Mouse (Mus musculus) T-helper 2 cell (primary cell): ENCODE data around the gene Spast.

Experiments
- in situ Hi-C: fragments of 300-600 bp; cut with MboI, MseI; formaldehyde crosslinking; loops from one replicate; pipeline ENCODE4 v1.15.1; 2025; ENCODE audit warnings: high pct_unique_total_duplicates

The Spast gene

GRCm38 (mm10) chr17:74338937-74339804 is at the start of gene Spast:
Spast (plus strand) TSS chr17:74338987.
- in situ Hi-C loops = no loop called here

DNA sequence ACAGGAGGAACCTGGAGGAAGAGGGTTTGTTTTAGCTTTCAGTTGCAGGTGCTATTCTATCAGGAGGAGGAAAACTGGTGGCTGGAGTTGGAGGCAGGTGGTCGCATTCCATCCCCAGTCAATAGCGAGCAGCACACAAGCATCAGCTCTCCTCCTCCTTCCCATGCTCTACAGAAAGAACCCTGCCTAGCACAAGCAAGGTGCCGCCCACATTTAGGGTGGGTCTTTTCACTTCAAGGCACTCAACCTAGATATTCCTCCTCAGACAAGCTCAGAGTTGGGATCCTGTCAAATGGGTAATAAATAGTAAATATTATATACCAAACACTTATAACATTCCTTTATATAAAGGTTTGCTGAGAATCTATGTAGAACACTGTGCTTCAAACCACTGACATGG is 48.6 kb upstream of the Spast start:
- in situ Hi-C loops = loop anchor here (25.0 kb wide), 1 partner anchor 1272 kb away; the partner anchor contains the start of gene Fam98a

- in situ Hi-C loops = loop anchor here (25.0 kb wide), 1 partner anchor 1271 kb away; the partner anchor contains the start of gene Fam98a
These were observed 47.9 kb upstream of the Spast start for GRCm38 (mm10) chr17:74290869-74291268.

GRCm38 (mm10) chr17:74291640-74292361 is 47.0 kb upstream of the Spast start:
- in situ Hi-C loops = loop anchor here (25.0 kb wide), 1 partner anchor 1270 kb away; the partner anchor contains the start of gene Fam98a

- in situ Hi-C loops = loop anchor here (25.0 kb wide), 1 partner anchor 1268 kb away; the partner anchor contains the start of gene Fam98a
These were observed 44.9 kb upstream of the Spast start for GRCm38 (mm10) chr17:74293687-74294425.

DNA sequence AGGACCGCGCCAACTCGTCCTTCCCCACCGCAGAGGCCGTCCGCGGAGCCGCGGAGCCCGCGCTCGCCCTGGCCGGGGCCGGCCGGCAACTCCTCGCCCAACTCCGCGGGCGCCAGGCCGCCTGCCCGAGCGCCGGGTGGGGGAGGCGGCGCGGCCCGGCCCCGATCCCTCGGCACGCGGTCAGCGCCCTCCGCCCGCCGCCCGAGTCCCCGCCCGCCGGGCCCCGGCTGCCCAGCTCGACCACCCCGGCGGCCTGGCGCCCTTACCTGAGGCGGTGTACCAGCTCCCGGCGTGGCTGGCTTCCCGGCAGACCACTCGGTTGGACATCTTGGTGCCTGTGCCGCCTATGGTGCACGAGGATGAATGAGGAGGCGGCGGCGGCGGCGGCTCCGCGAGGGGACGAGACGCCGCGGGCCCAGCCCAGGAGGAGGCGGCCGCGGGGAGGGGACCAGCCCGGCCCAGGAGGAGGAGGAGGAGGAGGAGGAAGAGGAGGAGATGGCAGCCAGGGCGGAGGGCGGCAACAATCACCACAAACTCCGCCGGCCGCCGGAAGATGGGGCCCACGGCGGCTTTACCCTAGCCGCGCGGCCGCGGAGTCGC is 44.3 kb upstream of the Spast start:
- in situ Hi-C loops = loop anchor here (25.0 kb wide), 1 partner anchor 1268 kb away; the partner anchor contains the start of gene Fam98a

GRCm38 (mm10) chr17:74295026-74295970 is 43.5 kb upstream of the Spast start, which contains the start of gene Memo1:
Memo1 (minus strand) TSS chr17:74295521.
- in situ Hi-C loops = loop anchor here (25.0 kb wide), 1 partner anchor 1267 kb away; the partner anchor contains the start of gene Fam98a

DNA sequence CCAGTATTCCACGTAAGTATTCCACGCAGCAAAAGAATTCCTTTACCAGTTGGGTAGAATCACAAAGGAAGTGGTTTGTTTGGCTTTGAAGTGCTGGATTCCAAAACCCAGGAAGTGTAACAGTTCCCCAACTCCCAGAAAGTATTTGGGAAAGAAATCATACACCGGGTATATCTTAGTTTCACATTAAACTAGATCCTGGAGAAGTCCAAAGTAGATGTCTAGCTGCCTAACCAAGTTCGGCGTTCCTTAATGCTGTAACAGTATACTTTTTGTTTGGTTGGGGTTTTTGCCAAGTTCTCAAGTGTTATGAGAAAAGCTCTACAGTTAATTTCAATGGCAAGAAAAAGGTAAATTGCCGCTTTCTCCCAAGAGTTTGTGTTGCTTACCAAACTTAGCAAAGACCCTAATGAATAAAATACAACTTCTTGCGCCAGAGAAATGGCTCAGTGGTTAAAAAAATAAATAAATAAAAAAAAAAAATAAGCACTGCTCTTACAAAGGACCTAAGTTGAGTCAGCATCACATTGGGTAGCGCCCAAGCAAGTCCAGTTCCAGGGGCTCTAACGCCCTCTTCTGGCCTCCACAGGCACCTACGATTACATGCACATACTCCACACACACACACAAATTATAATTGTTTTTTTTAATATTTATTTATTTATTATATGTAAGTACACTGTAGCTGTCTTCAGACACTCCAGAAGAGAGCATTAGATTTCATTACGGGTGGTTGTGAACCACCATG is 42.5 kb upstream of the Spast start:
- in situ Hi-C loops = loop anchor here (25.0 kb wide), 1 partner anchor 1266 kb away; the partner anchor contains the start of gene Fam98a

GRCm38 (mm10) chr17:74296991-74297390 is 41.8 kb upstream of the Spast start:
- in situ Hi-C loops = loop anchor here (25.0 kb wide), 1 partner anchor 1265 kb away; the partner anchor contains the start of gene Fam98a

DNA sequence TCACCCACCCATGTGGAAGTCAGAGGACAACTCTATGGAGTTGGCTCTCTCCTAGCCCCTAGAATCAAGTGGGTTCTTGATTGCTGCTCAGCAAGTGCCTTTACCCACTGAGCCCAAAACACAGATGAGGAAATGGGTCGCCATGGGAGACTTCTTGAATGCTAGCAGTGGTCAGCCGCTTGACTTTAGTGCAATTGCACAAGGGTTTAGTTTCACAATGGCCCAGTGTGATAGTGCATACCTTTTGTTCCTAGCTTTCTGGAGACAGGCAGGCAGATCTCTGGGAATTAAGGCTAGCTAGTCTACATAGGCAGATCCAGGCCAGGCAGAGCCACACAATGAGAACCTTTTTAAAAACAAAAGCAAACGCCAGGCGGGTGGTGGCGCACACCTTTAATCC is 38.7 kb upstream of the Spast start:
- in situ Hi-C loops = no loop called here

GRCm38 (mm10) chr17:74304060-74304459 is 34.7 kb upstream of the Spast start:
- in situ Hi-C loops = no loop called here

DNA sequence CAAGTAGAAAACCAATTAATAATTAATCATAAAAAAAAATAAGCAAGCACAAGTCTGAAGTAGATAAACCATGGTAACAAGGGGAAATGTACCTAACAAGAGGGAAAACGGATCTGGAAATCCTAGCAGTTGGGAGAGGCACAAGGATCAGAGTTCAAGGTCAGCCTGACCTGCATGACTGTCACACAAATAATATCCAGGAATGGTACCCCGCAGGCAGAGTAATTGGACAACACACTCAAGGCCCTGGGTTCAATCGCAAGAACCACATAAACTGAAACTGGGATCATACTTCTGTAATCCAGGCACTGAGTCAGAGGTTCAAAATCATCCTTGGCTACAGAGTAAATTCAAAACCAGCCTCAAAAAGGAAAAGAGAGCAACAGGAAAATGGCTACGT is 33.2 kb upstream of the Spast start:
- in situ Hi-C loops = no loop called here

- in situ Hi-C loops = no loop called here
These were observed 32.8 kb upstream of the Spast start for GRCm38 (mm10) chr17:74306021-74306420.

DNA sequence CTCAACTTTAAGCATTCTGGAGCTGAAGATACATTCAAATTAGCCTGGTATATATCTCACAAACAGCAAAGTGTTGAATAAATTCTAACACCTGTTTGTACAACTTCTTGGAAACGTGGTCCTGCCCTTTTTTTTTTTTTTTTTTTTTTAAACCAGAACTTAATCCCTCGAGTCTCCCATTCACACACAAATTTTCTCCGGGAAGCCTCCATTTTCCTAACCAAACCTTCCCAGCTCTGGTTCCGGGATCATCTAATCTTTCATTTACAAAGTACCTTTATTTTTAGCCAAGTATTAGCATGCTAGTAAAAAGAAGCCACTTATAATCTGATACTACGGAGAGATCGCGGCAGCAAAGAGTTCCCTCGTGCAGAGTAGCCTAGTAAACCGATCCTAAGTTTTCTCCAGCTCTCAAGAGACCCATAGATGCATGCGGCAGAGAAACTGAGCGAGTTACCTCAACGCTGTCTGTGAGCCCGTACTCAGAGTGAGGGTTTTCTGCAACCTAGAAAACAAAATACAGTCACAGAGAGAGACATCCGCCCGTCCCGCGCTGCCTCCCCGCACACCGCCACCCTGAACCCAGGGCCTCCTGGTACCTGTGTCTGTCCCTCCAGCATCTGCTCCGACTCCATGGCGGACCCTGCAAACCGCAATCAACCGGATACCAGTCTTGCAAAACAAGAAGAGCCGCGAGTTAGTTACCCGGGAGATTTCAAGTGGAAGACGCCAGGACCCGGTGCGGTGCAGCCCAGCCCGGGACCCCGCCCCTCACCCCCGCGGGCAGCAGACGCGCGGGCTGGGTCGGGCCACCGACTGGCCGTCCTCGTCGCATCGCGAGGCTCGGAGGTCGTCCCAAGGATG is 23.1 kb upstream of the Spast start:
- in situ Hi-C loops = no loop called here

GRCm38 (mm10) chr17:74316309-74316863 is 22.4 kb upstream of the Spast start:
- in situ Hi-C loops = no loop called here

GRCm38 (mm10) chr17:74318721-74319120 is 20.1 kb upstream of the Spast start:
- in situ Hi-C loops = no loop called here

DNA sequence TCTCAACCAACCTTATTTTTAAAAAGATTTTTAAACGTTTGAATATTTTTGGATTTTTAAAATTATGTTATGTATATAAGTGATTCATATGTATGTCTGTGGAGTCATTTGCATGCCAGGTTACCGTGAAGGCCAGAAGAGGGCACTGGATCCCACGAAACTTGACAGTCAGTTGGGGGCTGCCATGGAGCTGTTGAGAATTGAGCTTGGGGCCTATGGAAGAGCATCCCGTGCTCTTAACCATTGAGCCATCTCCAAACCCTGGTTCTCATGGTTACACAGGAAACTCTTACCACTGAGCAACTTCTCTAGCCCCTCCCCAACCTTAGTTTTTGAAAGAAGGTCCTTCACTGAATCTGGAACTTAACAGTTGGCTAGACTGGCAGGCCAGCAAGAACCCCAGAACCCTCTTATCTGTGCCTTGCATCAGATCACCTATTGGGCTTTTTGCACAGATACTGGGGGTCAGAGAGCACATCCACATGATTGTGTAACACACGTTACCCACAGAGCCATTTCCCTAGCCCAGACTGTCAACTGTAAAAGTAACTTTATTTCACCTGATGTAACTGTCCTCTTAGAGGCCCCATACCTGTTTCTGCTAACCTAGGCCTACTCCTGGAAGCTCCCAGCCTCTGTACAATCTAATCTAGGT is 16.3 kb upstream of the Spast start:
- in situ Hi-C loops = no loop called here
